Mouse (Mus musculus) mesoderm, embryonic 11.5 days (tissue): ENCODE data around the gene Mettl3.
A peak's percentile ranks its signal among the peaks of the same experiment; 100 is the strongest.

ENCODE experiments used
- DNase-seq: peaks from one replicate; pipeline ENCODE4 v3.0.0-alpha.2; 2012; ENCODE audit warnings: low read depth, low spot score

The Mettl3 gene

GRCm38 (mm10) chr14:52295558-52296264 lies 9.2 kb downstream of the Mettl3 start:
- DNase-seq = peak; percentile 24

- no peak for DNase-seq
Measured at GRCm38 (mm10) chr14:52284191-52284590, 20.7 kb downstream of the Mettl3 start.

- no peak for DNase-seq
Measured at GRCm38 (mm10) chr14:52283629-52284028, 21.3 kb downstream of the Mettl3 start.

GRCm38 (mm10) chr14:52279747-52280120 lies 25.2 kb downstream of the Mettl3 start:
- DNase-seq = no peak

GRCm38 (mm10) chr14:52278932-52279746 lies 25.8 kb downstream of the Mettl3 start, which contains the start of the genes Tox4 and Rab2b:
Gene Tox4, plus strand, starts transcription at chr14:52279146.
Gene Rab2b, minus strand, starts transcription at chr14:52279545.
- peak; percentile 99 for DNase-seq

- no peak for DNase-seq
Measured at GRCm38 (mm10) chr14:52277210-52277609, 27.7 kb downstream of the Mettl3 start.

GRCm38 (mm10) chr14:52272781-52273180 lies 32.1 kb downstream of the Mettl3 start:
- DNase-seq = no peak

- DNase-seq = peak; percentile 97
Measured at GRCm38 (mm10) chr14:52257484-52258213, 47.3 kb downstream of the Mettl3 start, which contains the start of gene Chd8. Gene Chd8, minus strand, starts transcription at chr14:52257780.

- peak; percentile 16 for DNase-seq
Measured at GRCm38 (mm10) chr14:52256311-52257175, 48.4 kb downstream of the Mettl3 start.

GRCm38 (mm10) chr14:52246129-52246528 lies 58.8 kb downstream of the Mettl3 start:
- DNase-seq = no peak
